Comparison of ENCODE assay signal across 10 mouse cellular contexts in the genomic region with DNA sequence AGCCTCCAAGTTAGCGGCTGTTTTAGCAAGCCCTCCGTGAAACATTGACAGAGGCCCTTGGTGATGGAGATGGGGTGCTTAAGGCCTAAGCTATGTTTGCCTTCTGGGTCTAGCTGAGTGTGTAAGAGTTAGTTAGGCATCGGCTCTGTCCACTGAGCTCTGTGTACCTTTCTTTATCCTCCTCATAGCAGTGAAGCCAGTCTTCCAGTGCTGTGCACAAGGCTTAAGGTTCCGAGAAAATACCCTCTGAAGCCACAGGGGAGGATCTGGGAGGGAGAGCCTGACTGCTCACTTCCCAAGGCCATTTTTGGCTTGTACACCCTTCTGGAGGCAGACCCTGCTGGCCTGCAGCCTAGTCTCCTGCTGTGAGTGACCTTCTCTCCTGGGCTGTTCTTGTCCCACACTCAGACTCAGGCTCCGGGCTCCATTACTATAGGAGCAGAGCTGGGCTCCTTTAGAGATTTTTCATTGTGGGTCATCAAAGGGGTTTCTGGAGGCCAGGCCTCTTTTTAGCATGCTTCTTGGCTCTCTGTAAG. TPM values are rescaled to one million over a fixed set of nuclear protein-coding genes. Genes with fewer than 3 reads are reported as not detected.
A peak's percentile ranks its signal among the peaks of the same experiment; 100 is the strongest.
DNase-seq lines count a peak whose midpoint lies in the region; ATAC-seq and TF ChIP-seq lines count a peak whose summit lies in the region.
"Had no signal": no experiment of that assay in that cellular context is flagged by ENCODE, and none has a peak within 500 bp of the region (broad histone marks: within the 10 kb centered on the region; RNA-seq: fewer than 3 reads in every experiment).

No protein-coding gene starts in this region.

- WGBS in lung, embryonic 14.5 days = 56% methylated on average over 5 of the region's 5 CpGs

- no peak for ATAC-seq in lung, embryonic 14.5 days (ENCODE audit: insufficient read depth)
- no peak for ATAC-seq in megakaryocyte progenitor cell, adult 5-6 weeks (replicated peaks; ENCODE audit: poor library complexity)
- no peak for ATAC-seq in activated CD4-positive, CD25-positive, alpha-beta regulatory T cell, adult 4 months

- H3K9ac ChIP-seq in lung, embryonic 14.5 days = no peak overlapping the region
- H3K9ac ChIP-seq: limb, embryonic 13.5 days had no signal

- no peak for TF ChIP-seq CTCF in lung, embryonic 14.5 days (IDR thresholded peaks at IDR 0.05; ENCODE audit: low read depth)

- DNase-seq in lung, embryonic 14.5 days = peak; percentile 17
- DNase-seq in lung, postnatal 14 days = no peak
- peak; percentile 45 for DNase-seq in cerebellum, adult 8-10 months
- DNase-seq in heart, postnatal 36 days = peak; percentile 35 to 38
- peak; percentile 29 for DNase-seq in ovary, postnatal 14 days (ENCODE audit: low spot score)
- DNase-seq in right cerebral cortex, postnatal 25 days = no peak

- H3K4me2 ChIP-seq in lung, embryonic 14.5 days = no peak overlapping the region
- H3K4me2 ChIP-seq: limb, embryonic 13.5 days had no signal

- H3K9me3 ChIP-seq in lung, embryonic 14.5 days (ENCODE audit: low read depth, low read length) = no peaks in the 10 kb centered on the region
- H3K9me3 ChIP-seq: limb, embryonic 13.5 days had no signal

- intact Hi-C loops in heart, postnatal 36 days (cut with DNase I) = no loop called here

- peaks cover 11% of the 10 kb centered on the region; the same call in 1 of the 2 replicates for H3K36me3 ChIP-seq in lung, embryonic 14.5 days (ENCODE audit: insufficient read depth)

- H3K4me1 ChIP-seq in lung, embryonic 14.5 days (ENCODE audit: insufficient read depth) = no peaks in the 10 kb centered on the region

- no peak overlapping the region for H3K4me3 ChIP-seq in lung, embryonic 14.5 days (ENCODE audit: low read depth, low read length)
- H3K4me3 ChIP-seq: limb, embryonic 13.5 days had no signal

- no peaks in the 10 kb centered on the region for H3K27me3 ChIP-seq in lung, embryonic 14.5 days (ENCODE audit: insufficient read depth, low read length)
- H3K27me3 ChIP-seq: limb, embryonic 13.5 days had no signal

- peak overlapping the region; percentile 42; the same call in 1 of the 2 replicates for H3K27ac ChIP-seq in lung, embryonic 14.5 days (ENCODE audit: low read depth)
- H3K27ac ChIP-seq: limb, embryonic 13.5 days had no signal

RNA-seq across cellular contexts. Expression of a gene that starts 56.7 kb away (rescaled TPM):
- polyA plus RNA-seq in lung, embryonic 14.5 days (2014; fragmentation: Nextera tagmentation; extraction: Ambion mirVana) = 6.3 and 7.4 TPM in 2 replicates
- total RNA-seq in heart, postnatal 36 days (2021) = 1 to 10 TPM; 5.6 to 5.8 TPM
- total RNA-seq in megakaryocyte progenitor cell, adult 5-6 weeks (2015) = 2.9 and 3.0 TPM in 2 replicates
- total RNA-seq in megakaryocyte progenitor cell, adult 5-6 weeks (2017) = 3.1 and 4.7 TPM in 2 replicates
- 1 to 10 TPM; 4.4 to 6.9 TPM for polyA plus RNA-seq in activated CD4-positive, CD25-positive, alpha-beta regulatory T cell, adult 4 months (2017; shearing (Covaris generic))

RNA-seq across cellular contexts. Expression of a gene that starts 56.7 kb away (rescaled TPM):
- not detected in 2 replicates for polyA plus RNA-seq in lung, embryonic 14.5 days (2014; fragmentation: Nextera tagmentation; extraction: Ambion mirVana)
- not detected for total RNA-seq in heart, postnatal 36 days (2021)
- not detected in 2 replicates for total RNA-seq in megakaryocyte progenitor cell, adult 5-6 weeks (2015)
- not detected in 2 replicates for total RNA-seq in megakaryocyte progenitor cell, adult 5-6 weeks (2017)
- not detected for polyA plus RNA-seq in activated CD4-positive, CD25-positive, alpha-beta regulatory T cell, adult 4 months (2017; shearing (Covaris generic))
- total RNA-seq: neutrophil, adult 5-6 weeks had no signal

RNA-seq across cellular contexts. Expression of a gene that starts 56.7 kb away (rescaled TPM):
- polyA plus RNA-seq in lung, embryonic 14.5 days (2014; fragmentation: Nextera tagmentation; extraction: Ambion mirVana) = 74.1 and 76.4 TPM in 2 replicates
- 10 to 100 TPM; 56.9 to 63.0 TPM for total RNA-seq in heart, postnatal 36 days (2021)
- 28.2 and 30.8 TPM in 2 replicates for total RNA-seq in megakaryocyte progenitor cell, adult 5-6 weeks (2015)
- 24.7 and 29.2 TPM in 2 replicates for total RNA-seq in megakaryocyte progenitor cell, adult 5-6 weeks (2017)
- 10 to 100 TPM; 57.9 to 81.9 TPM for polyA plus RNA-seq in activated CD4-positive, CD25-positive, alpha-beta regulatory T cell, adult 4 months (2017; shearing (Covaris generic))

Comparison
In these comparisons a context has a peak if more than half of its experiments do, and no peak if none do; other contexts are left out.
1. DNase-seq: peak in lung, embryonic 14.5 days (single experiment), cerebellum, adult 8-10 months (single experiment), heart, postnatal 36 days (2 of 2) and ovary, postnatal 14 days (single experiment); none in lung, postnatal 14 days (single experiment) and right cerebral cortex, postnatal 25 days (single experiment).